Mouse (Mus musculus): Measurements from ENCODE around the gene Lrrc28.
"Not testable (repeated sequence)": the region's sequence is repeated elsewhere in the genome, so short reads cannot be mapped to it uniquely, and the experiment has no call there.

Lrrc28 gene

DNA sequence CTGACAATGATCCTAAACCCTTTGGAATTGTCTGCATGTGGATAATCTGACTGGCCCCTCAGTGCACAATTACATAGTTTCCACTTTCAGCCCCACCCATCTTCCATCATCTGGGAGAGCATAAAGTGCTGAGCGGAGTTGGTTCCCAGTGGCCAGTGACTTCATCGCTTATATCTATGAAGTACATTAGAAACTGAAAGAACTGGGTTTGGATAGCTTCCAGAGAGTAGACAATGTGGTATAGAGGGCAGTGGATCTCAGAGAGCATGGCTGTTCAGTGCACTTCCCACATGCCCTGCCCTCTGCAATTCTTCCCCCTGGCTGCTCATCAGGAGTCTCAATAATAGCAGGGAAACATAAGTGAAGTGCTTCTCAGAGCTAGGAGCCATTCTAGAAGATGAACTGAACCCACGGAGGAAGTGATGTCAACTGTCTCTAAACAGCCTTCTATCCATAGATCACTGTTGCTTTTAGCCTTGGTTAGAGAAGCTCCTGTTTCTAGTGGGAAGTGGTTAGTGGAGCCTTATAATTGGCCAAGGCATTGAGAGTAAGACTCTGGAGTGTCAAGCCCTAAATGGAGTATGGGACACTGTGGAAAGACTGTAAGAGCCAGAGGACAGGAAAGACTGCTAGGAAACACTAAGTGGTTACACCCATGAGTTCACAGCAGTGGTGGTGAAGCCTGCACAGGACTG lies 119.0 kb downstream of the Lrrc28 start:
- DNase-seq: no peak

DNA sequence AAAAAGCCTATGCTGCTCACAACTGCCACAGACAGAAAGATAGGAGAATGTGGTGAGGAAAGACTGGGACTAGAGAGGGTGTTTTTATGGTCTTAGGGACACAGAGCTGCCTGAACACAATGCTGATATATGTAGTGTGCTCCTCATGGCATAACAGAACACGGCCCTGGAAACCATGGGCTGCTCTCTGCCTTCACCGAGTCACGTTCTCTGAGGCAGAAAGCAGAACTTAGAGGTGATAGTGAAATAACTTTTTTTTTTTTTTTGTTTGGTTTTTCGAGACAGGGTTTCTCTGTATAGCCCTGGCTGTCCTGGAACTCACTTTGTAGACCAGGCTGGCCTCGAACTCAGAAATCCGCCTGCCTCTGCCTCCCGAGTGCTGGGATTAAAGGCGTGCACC lies 121.0 kb downstream of the Lrrc28 start:
- DNase-seq: not testable (repeated sequence)

DNA sequence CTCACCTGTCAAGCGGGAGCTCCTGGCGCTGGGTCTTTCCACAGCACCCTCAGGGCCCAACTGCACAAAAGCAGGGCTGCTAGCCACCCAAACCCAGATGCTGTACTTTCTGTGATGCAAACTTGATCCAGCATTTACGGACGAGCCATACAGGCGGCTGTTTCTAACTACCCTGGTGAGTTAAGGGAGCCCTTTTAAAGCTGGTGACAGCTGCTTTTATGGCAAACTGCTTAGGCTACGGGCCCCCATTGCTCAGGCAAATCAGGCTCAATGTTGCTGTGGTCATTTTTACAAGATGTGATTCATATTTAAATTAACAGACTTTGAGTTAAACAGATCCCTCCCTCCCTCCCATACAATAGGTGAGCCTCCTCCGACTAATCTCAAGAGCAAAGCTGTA lies 121.7 kb downstream of the Lrrc28 start:
- DNase-seq: no peak

DNA sequence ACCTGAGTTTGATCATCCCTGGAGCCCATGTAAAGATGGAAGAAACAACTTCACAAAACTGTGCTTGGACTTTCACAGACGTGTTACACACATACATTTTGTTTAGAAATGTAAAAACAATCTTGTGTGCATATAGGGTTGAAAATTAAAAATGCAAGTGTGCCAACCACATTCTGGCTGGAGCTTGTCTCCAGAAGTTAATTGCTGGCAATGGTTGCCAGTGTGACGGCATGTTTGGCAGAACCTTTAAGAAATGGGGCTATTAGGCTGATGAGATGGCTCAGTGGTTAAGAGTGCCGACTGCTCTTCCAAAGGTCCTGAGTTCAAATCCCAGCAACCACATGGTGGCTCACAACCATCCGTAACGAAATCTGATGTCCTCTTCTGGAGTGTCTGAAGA lies 123.3 kb downstream of the Lrrc28 start:
- not testable (repeated sequence) for DNase-seq

DNA sequence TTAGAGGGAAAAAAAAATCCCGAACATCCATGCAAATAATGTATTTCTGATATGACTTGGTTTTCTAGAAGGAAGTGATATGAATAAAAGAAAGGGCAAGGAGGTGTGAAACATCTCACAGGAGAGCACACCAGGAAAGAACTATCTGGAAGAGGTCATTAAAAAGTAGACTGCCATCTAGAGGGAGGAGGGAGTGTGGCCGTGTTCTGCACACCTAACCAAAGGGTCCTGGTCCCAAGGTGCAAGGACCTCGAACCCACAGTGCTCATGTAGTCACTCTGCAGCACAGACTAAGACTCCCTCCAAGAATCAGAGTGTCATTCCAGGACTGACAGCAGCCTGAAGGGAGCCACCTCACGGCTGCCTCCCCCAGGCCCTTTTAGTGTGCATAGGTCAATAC lies 124.1 kb downstream of the Lrrc28 start:
- DNase-seq: no peak

DNA sequence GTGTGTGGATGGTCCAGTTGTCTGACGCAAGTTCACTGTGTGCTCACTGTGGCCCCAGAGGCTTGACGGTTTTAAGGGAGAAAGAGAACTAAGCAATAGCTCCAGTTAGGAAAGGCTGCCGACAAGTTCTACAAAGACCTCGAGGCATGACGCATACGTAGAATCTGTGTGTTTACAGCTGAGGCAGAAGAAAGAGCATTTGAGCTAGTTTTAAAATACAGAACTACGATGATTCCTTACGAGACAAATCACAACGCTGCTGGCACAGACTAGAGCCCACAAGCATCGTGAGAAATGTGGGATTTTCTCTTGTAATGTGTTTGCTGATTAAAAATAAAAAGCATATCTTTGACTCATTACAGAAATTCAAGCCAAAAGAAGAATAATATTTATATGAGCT lies 125.1 kb downstream of the Lrrc28 start:
- no peak for DNase-seq

DNA sequence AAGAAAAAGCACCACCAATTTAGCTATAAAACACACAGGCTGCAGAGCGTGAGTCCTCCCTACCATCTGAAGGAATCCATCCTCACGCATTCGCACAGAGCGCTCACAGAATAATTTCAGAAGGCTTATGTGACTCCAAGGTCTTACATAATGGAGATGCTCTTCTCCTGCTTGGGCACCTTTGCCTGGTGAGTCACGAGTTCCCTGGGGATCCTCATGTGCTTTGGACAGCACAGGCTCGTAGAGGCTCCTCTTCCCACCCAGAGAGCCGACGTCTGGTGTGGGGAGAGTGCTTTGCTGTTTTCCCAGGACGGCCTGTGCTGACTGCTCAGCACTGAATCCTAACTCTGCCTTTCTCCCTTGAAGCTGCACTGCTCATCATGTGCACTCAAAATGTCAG lies 129.4 kb downstream of the Lrrc28 start:
- DNase-seq: no peak

DNA sequence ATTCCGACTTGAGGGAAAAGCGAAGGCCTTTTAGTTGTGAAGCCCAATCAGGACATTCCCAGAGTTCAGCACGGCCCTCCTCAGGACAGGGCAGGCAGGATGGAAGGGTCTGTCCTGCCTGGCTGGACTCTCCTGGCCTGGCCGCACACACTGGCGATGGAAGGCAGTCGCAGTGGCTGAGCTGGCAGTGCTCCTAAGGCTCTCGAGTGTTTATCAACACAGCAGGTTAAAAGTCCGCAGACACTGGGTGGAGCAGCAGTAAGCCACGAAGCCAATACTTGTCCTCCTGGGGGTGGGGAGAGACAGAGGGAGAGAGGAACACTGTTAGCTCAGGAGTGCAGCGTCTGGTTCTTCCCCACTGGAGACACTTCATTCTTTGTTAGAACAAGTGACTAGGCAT lies 130.2 kb downstream of the Lrrc28 start:
- no peak for DNase-seq

DNA sequence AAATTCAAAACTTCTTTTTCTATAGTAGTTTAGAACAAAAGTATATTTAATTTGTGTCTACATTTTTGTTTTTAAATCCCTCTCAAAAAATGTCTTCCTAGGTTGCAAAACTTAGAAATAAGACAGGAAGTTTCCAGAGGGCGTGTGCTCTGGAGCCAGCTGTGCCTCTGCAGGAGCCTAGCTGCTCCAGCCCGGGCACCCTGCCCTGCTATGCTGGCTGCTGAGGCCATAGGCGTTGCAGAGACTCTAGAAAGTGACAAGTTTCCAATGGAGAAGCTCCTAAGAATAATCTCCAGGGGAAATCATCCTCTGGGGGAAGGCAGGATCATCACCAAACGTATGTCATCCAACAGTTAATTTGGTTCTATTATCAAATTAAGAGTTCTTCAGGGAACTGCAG lies 130.7 kb downstream of the Lrrc28 start:
- DNase-seq: no peak

DNA sequence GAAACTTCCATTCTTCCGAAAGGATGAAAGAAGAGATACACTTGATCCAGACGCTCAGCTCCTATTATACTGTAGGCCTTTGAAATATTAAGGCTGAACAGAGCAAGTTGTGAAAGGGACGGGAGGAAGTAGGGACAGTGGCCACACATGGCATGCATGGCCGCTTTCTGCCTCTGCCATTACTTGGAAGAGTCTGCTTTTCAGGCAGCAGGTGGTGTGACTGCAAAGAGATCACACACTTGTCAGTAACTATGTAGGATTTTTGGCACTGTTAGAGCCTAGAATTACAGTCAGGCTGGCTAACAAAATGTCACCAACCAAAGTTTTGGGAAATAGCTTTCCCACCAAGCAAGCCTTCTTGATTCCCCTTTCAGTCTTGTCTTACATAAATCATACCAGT lies 131.4 kb downstream of the Lrrc28 start:
- DNase-seq: no peak

DNA sequence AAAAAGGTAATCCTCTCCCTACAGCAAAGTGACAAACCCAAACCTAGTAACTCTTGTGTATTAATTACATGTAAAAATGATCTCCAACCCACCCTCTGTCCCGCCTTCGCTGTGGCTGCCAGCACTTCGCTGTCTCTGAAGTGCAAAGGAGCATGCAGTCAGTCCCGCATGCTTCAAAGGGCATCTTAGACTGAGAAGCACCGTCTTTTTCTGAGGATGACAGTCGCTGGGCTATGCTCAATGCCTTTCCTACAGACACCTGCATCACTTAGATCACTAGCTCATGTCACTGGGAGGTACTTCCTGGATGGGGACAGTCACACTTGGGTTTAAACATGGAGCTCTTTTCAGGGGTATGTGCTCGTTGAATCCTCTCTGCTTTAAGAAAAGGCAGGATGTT lies 133.5 kb downstream of the Lrrc28 start:
- DNase-seq: no peak

DNA sequence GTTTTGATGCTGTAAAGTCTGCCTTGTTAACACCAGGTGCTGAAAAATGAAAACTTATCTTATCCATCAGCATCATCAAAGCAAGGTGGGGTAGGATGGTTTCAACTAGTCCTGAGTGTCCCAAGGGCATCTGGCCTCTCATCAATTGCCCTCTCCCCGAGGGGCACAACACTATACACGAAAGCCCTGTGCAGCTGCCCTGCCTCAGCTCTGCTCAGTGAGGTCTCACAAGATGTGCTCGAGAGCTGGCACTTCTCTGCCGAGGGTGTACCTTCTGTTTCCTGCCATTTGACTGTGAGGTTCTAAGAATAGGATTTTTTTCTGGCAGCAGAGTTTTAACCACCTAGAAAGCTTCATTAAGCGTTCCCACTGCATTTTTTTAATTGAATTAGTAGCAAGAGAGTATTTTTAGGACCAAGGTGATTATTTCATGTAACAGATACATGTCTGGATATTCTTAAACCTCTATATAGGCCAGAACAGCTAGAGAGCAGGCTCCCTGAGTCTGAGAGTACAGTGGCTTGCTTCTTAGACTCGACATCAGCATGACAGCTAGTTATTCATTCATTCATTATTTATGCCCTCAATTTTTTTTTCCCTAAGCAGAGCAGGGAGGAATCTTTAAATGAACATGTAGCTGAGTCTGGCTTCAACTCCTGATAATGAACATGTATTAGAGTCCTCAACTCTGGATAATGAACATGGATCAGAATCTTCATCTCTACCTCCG lies 141.6 kb downstream of the Lrrc28 start:
- no peak for DNase-seq

DNA sequence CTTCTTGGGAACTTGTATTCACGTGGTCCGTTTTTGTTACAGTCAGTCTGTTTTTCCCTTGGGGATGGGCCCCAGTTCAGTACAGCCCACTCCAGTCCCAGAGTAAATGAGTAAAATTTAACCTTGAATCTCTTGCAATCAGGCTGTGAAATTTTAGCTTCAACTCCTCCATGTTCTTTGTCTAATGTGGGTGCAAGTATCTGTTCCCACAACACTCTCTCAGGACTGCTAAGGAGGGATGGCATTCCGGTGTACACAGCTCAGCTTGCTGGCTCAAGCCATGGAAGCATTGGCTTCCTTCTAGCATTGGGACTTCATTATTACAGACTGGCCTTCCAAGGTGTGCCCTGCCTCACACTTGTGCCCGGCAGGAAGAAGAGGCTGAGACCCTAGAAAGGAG lies 142.4 kb downstream of the Lrrc28 start:
- DNase-seq: no peak

DNA sequence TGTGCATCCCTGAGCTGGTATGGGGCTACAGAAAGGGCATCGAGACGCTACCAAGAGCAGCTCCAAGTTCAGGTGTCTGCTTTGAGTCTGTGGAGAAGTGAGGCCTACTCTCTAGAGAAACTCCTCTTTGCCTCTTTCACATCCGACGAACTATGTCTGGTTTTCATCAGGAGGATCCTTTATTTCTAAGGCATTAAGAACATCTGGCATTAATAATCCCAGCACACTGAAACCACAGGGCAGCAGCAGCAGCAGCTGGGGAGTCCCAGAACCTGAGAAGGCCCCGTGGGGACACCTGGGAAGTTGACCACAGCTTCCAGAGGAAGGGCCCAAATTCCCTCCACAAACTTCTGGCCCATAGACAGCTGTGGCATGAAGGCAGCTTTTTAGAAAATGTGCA lies 144.2 kb downstream of the Lrrc28 start:
- no peak for DNase-seq

DNA sequence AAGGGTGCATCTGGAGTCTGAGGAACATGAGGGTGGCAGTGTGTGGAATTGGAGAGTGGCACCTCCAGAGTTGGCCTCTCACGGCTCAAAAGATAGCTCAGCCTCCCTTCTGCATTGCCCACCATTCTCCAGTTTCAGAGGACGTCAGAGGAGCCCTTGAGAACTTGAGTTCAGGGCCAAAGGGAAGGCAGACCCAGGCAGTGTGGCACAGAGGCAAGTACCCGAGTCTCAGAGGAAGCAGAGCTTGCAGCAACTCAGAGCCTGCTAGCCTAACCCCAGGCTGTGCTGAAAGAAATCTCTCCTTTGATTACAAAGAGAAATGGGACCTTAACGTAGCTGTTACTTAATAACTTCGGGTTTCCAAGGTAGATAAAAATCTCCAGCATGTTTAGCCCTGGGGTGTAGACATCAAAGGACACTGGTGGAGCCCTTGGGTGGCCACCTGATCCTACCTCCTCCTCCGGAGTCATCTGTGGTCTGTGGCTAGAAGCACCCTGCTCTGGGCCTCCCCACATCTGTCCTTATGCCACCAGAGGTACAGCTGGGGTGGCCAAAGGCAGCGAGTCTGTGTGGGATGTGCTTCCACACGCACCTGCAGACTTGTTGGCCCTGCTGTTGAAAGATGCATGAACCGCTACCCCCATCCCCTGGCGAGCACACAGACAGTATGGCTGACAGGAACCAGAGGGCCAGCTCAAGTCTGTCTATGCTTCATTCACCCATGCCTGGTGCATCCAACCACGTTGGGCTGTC lies 144.8 kb downstream of the Lrrc28 start:
- DNase-seq: no peak

DNA sequence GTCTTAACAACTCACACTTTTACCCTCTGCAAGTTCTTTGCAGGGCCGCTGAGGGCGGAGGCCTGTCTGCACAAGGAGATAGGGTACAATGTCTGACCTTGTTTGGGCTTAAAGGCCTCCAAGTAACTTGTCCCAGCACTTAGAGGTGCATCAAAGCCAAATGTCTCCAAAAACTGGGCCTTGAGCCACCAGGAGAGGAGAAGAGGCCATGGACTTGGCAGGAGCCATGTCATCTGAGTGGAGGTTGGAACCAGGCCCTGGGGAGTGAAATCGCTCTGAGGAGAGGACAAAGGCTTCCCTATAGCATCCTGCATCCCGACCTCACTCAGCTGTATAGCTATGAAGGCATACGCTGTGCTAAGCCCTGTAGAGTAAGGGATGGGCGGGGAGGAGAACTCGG lies 145.6 kb downstream of the Lrrc28 start:
- no peak for DNase-seq

DNA sequence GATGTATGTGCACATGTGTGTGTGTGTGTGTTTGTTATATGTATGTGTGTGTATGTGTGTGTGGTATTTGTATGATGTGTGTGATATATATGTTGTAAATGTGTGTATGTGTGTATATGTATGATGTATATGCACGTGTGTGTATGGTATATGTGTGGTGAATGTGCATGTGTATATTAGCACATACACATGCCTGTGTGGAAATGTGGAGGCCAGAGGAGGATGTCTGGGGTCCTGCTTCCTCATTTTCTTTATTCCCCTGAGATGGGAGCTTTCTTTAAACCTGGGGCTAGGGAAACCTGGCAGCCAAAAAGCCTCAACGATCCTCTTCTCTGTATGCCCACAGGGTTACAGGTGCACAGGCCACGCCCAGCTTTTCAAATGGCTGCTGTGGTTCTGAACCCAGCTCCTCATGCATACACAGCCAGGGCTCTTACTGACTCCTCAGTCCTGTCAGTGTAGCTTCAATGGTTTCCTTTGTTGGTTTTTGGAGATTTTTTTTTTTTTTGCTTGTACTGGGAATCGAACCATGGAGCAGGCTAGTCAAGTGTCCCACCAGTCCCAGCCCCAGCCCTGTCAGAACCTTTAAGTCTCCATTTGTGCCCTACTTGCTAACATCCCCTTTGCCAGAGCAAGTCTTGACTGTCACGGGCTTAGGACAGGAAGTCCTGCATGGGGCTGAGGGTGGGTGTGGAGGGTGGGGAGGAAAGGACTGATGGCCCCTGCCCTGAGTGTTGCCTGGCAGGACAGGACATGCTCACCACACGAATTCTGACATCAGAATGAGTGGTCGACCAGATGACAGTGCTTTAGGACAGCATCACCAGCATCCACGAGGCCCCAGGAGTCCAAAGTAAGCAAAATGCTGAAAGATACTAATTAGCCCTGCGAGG lies 151.0 kb downstream of the Lrrc28 start:
- DNase-seq: no peak

DNA sequence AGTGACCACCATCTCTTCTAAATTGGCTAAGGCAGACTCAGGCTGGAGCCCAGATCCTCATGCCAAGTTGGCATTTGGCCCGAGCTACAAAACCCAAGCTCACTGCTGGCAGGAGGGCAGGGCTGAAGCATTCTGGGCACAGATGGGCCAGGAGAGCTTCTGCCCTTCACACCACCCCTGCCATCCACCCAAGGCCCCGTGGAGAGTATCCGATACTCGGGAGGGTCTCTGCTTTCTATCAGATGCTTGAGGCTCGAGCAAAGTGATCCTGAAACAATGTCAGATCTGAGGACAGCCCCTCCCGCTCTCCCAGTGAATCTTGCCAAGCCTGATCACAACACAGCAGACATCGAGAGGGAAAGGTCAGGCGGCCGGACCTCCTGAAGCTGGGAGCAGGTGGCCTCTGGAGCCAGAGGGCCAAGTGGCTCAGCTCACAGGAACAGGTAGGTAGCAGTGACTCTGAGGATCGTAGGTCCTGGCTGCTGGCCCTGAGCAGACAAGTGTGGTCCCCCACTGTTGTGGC lies 157.1 kb downstream of the Lrrc28 start:
- DNase-seq: peak; percentile 66

DNA sequence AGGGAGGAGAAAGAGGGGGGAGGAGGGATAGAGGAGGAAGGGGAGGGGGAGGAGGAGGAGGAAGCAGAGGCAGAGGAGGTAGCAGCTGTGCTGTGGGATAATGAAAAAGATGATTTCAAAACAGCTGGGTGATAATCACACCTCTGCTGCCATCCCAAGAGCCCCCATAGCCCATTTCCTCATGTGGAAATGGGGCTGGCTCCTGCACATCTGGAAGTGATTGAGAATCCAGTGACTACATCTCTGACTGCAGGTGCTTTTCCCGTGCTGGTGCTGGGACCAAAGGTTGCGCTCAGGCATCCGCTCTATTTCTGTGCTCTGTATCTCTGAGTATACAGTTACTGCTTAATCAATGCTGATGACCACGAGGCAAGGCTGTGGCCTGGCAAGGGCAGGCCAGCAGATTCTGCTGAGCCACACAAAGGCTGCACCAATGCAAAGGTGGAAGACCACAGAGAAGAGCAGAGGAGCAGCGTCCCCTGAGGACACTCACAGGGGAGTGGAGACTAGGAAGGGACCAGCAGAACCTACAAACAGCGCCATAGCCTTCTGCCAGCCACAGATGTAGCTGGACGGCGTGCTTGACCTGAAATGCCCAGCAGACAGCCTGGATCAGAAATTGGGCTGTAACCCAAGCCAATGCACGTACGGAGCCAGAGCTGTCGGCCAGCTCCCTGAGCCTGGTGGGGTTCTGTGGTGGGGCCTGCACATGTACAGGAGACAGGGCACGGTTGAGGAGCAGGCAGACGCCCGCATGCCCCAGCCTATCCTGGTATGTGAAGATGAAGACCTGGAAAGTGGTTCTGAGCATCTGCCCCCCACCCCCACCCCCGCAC lies 157.9 kb downstream of the Lrrc28 start:
- no peak for DNase-seq

DNA sequence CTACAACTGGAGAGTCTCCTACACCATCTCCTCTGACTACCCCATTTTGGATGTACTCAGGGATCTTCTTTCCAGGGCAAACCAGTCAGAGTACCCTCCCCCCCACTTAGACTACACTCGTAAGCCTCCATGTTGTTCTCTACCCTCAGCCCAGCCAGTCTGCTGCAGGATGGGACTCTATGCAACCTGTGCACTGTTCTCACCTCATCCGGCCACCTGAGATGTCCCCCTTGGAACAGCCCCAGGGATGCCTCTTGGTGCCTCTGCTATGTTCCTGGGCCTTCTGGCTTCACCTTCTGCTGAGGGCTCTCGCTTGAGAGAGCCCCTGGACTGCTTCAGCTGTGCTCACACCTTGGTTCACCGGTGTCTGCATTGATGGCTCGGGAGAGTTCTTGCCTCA lies 158.7 kb downstream of the Lrrc28 start:
- no peak for DNase-seq

DNA sequence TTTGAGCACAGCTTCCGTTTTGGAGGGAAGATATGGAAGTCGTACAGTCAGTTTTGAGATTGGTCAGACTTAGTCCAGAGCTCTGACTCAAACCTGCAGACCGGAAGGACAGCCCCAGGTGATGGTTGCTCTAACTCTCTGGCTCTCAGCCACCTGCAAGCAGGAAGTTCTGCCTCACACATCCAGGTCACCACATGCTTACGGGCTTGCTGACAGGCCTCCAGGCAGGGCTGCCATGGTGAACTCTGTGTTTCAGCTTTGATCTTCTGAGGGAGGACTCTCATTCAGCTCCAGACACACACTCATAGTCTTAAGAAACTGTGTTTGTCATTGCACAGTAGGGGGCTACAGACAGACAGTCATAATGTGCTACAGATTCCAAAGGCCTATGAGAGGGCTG lies 161.4 kb downstream of the Lrrc28 start:
- DNase-seq: no peak
